Mouse (Mus musculus) limb, embryonic 14.5 days (tissue): ENCODE data around the gene Ccdc81. TPM values are rescaled to one million over a fixed set of nuclear protein-coding genes. Genes with fewer than 3 reads are reported as not detected.
A peak's percentile ranks its signal among the peaks of the same experiment; 100 is the strongest.

ENCODE experiments used
- ATAC-seq: fragments of 200-750 bp; cut with Nextera tagmentation; 2 replicates; pipeline ENCODE4 v1.8.0; 2017; ENCODE audit warnings: low read depth, moderate number of reproducible peaks, moderate TSS enrichment; ENCODE audit not compliant: low FRiP score
- DNase-seq: peaks from one replicate; pipeline ENCODE4 v3.0.0-alpha.2; 2015; ENCODE audit warnings: low spot score
- H3K27ac ChIP-seq: fragments of 300-500 bp; sonication (generic); replicated peaks from 2 replicates; pipeline ENCODE4 v1.5.1; 2014; ENCODE audit warnings: low read depth, mild to moderate bottlenecking, low read length, moderate library complexity, mixed read lengths
- H3K27me3 ChIP-seq: fragments of 300-500 bp; sonication (generic); 2 replicates; pipeline ENCODE4 v1.6.1; 2014; ENCODE audit warnings: low read length, mixed read lengths; ENCODE audit not compliant: control insufficient read depth, insufficient read depth
- H3K36me3 ChIP-seq: fragments of 300-500 bp; sonication (generic); 2 replicates; pipeline ENCODE4 v1.6.1; 2014; ENCODE audit warnings: mild to moderate bottlenecking, low read length, moderate library complexity, mixed read lengths; ENCODE audit not compliant: control insufficient read depth, insufficient read depth
- H3K4me1 ChIP-seq: fragments of 300-500 bp; sonication (generic); 2 replicates; pipeline ENCODE4 v1.6.1; 2014; ENCODE audit warnings: antibody characterized with exemption, low read length, mixed read lengths; ENCODE audit not compliant: control insufficient read depth, insufficient read depth
- H3K4me2 ChIP-seq: fragments of 300-500 bp; sonication (generic); replicated peaks from 2 replicates; pipeline ENCODE4 v1.6.1; 2014; ENCODE audit warnings: low read depth, mild to moderate bottlenecking, low read length, moderate library complexity; ENCODE audit not compliant: severe bottlenecking
- H3K4me3 ChIP-seq: fragments of 300-500 bp; sonication (generic); replicated peaks from 2 replicates; pipeline ENCODE4 v1.5.1; 2014; ENCODE audit warnings: low read length
- H3K9ac ChIP-seq: fragments of 300-500 bp; sonication (generic); 2 replicates; pipeline ENCODE4 v1.6.1; 2014; ENCODE audit warnings: mild to moderate bottlenecking, low read depth, low read length, moderate library complexity; ENCODE audit not compliant: severe bottlenecking
- H3K9me3 ChIP-seq: fragments of 300-500 bp; sonication (generic); 2 replicates; pipeline ENCODE4 v1.6.1; 2016; ENCODE audit warnings: low read length; ENCODE audit not compliant: control insufficient read depth
- POLR2A ChIP-seq: fragments of 200-500 bp; IDR thresholded peaks from 2 replicates; pipeline ENCODE4 v1.8.0; 2012; ENCODE audit warnings: inconsistent platforms, mild to moderate bottlenecking, moderate library complexity, borderline replicate concordance; ENCODE audit not compliant: insufficient read depth, insufficient read length; ENCODE audit errors: extremely low read depth
- WGBS: fragments of 180-500 bp; shearing (Covaris S2); extraction: QIAGEN DNeasy Blood & Tissue Kit; methylation state at CpG from one replicate; pipeline ENCODE4 v1.1.7; 2014; 5-methylcytosine and 5-hydroxymethylcytosine counted together
- polyA plus RNA-seq, 2 experiments: library from polyadenylated mRNA; depleted of rRNA in 1 of 2; stranded (reverse) in 1 of 2; unstranded in 1 of 2; fragments of >200 nt; fragmentation: Nextera tagmentation in 1 of 2; extraction: Ambion mirVana in 1 of 2; gene quantifications; 2 replicates each; pipeline versions ENCODE4 v1.2.1 to v1.2.3; 2012 to 2014

Ccdc81 gene
- polyA plus RNA-seq, 2 experiments, result 0.16 TPM; not detected in 1

- 34% methylated on average over 15 of the region's 15 CpGs for WGBS
- Histone ChIP-seq H3K4me2 (no peak overlapping the region), H3K4me3 (no peak overlapping the region), H3K27ac (no peak overlapping the region), H3K4me1 (no peaks in the 10 kb centered on the region; the same call in 1 of the 2 replicates), H3K9me3 (no peaks in the 10 kb centered on the region), H3K36me3 (no peaks in the 10 kb centered on the region), H3K27me3 (no peaks in the 10 kb centered on the region), H3K9ac (no peak overlapping the region)
- ATAC-seq, result peak; percentile 85
- TF ChIP-seq POLR2A, result no peak
- peak; percentile 94 for DNase-seq
These were observed 61.6 kb downstream of the Ccdc81 start for GRCm38 (mm10) chr7:89841670-89842403.

DNA sequence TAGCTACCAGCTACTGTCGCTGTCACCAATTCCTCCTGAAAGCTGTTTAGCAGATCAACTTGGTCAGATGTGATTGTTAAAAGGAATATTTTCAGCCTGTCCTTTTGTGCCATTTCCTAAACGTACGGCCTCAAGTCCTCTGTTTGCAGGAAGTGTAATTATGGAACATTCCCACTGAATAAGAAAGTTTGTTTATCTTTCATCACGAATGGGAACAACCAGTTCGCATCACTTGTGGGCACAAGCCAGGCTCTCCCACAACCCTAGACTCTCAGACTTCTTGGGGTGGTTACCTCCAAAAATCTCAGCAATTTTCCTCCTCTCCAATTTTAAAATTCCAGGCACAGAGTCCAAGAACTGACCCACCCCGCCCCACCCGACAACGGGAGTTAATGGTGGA lies 63.7 kb downstream of the Ccdc81 start:
- no peak for ATAC-seq
- no peak overlapping the region for H3K4me2 ChIP-seq

DNA sequence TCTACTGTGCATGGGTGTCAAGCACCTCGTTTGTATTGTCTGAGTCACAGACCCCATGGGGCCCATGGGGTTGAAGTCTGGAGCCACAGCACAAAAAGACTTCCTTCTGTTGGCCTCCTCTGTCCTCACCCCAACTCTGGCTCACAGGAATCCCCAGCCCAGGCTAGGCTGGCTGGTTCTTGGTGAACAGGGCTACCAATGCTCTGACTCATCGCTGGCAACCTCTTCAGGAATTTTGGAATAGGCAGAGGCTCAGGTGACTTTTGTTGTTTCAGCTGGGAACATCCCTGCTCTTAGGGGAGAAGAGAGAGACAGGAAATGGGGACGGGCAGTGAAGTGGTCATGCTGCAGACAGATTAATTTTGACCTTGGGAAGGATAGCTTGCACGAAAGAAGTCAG lies 65.6 kb downstream of the Ccdc81 start:
- no peaks in the 10 kb centered on the region for H3K9me3 ChIP-seq
- H3K27ac ChIP-seq, result no peak overlapping the region
- 72% methylated on average over 4 of the region's 4 CpGs for WGBS
- no peak overlapping the region for H3K9ac ChIP-seq
- no peaks in the 10 kb centered on the region for H3K27me3 ChIP-seq
- no peak overlapping the region for H3K4me3 ChIP-seq
- DNase-seq, result no peak
- ATAC-seq, result no peak
- TF ChIP-seq POLR2A, result no peak
- H3K4me1 ChIP-seq, result no peaks in the 10 kb centered on the region; the same call in 1 of the 2 replicates
- H3K4me2 ChIP-seq, result no peak overlapping the region
- no peaks in the 10 kb centered on the region for H3K36me3 ChIP-seq

More for the DNA sequence above, 63.7 kb downstream of the Ccdc81 start:
- Histone ChIP-seq H3K9ac (no peak overlapping the region), H3K9me3 (no peaks in the 10 kb centered on the region), H3K27me3 (no peaks in the 10 kb centered on the region), H3K36me3 (no peaks in the 10 kb centered on the region), H3K27ac (no peak overlapping the region), H3K4me1 (no peaks in the 10 kb centered on the region; the same call in 1 of the 2 replicates), H3K4me3 (no peak overlapping the region)
- DNase-seq, result no peak
- WGBS, result 85% methylated on average over 8 of the region's 8 CpGs
- TF ChIP-seq POLR2A, result no peak

DNA sequence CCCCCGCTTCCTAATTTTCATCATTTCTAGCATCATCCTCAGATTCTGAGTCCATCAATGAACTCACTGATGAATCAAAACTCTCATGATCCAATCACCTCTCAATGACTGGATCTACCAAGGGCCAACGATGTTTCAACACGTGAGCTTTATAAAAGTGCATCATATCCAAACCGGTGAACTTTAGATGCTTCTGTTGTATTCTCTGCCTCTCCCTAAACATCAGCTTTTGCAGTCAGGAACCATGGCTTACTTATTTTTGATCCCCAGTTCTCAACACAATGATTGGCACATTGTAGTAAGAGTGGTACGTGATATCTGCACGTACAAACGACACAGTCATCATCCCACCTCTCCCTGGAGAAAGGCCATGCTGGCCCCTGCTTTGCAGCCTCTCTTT lies 66.8 kb downstream of the Ccdc81 start:
- H3K36me3 ChIP-seq, result no peaks in the 10 kb centered on the region
- H3K27me3 ChIP-seq, result no peaks in the 10 kb centered on the region
- TF ChIP-seq POLR2A, result no peak
- no peak overlapping the region for H3K4me2 ChIP-seq
- H3K4me1 ChIP-seq, result no peaks in the 10 kb centered on the region; the same call in 1 of the 2 replicates
- H3K9ac ChIP-seq, result no peak overlapping the region
- DNase-seq (no peak), ATAC-seq (no peak)
- H3K4me3 ChIP-seq, result no peak overlapping the region
- H3K27ac ChIP-seq, result no peak overlapping the region
- no peaks in the 10 kb centered on the region for H3K9me3 ChIP-seq
- WGBS, result 96% methylated on average over 7 of the region's 7 CpGs

GRCm38 (mm10) chr7:89835566-89835965 lies 67.9 kb downstream of the Ccdc81 start:
- H3K4me2 ChIP-seq, result no peak overlapping the region

More at GRCm38 (mm10) chr7:89835566-89835965, 67.9 kb downstream of the Ccdc81 start:
- DNase-seq (no peak), ATAC-seq (no peak)
- no peak overlapping the region for H3K4me3 ChIP-seq
- WGBS, result 47% methylated on average over 8 of the region's 8 CpGs
- no peaks in the 10 kb centered on the region for H3K9me3 ChIP-seq
- H3K9ac ChIP-seq, result no peak overlapping the region
- H3K36me3 ChIP-seq, result no peaks in the 10 kb centered on the region
- H3K27ac ChIP-seq, result no peak overlapping the region
- no peaks in the 10 kb centered on the region for H3K27me3 ChIP-seq
- TF ChIP-seq POLR2A, result no peak
- H3K4me1 ChIP-seq, result no peaks in the 10 kb centered on the region; the same call in 1 of the 2 replicates
